Mouse (Mus musculus): ENCODE results near the gene Pdgfc.

DNA sequence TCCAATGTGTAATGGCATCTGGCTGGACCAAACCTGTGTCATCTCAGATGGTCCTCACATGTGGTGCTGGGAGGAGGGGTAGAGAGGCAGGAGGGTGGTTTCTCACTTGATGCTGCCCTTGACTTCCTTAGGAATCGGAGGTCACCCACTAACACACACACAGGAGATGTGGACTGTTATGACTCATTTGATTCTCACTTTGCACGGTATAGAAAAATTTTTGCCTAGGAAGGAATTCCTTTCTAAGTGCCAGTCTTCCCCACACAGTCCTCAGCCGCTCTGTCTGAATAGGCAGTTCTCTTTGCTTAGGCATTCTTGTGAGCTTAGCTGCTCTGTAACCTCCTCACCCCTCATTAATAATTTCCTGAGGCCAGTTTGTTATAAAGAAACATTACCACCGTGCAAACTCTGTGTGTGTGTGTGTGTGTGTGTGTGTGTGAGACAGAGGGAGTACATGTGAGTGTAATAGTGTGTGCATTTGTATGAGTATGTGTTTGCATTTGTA, 22.4 kb downstream of the Pdgfc start:
- TF ChIP-seq CHD2 (IDR thresholded peaks at IDR 0.05; ENCODE audit: low read depth, low read length) (no peak), ZNF384 (IDR thresholded peaks at IDR 0.05; ENCODE audit: low read depth, low read length) (no peak), MAFK (IDR thresholded peaks at IDR 0.05; ENCODE audit: insufficient read depth, low read depth, low read length) (no peak), ZC3H11A (IDR thresholded peaks at IDR 0.05; ENCODE audit: borderline replicate concordance, low read depth, low read length) (no peak), HCFC1 (IDR thresholded peaks at IDR 0.05; ENCODE audit: borderline replicate concordance, insufficient read depth, low read length) (no peak)
